Mouse (Mus musculus) stomach, embryonic 14.5 days (tissue): Measurements from ENCODE around the gene Slc4a10. TPM values are rescaled to one million over a fixed set of nuclear protein-coding genes. Genes with fewer than 3 reads are reported as not detected.

Source experiments
- ATAC-seq: fragments of 200-750 bp; cut with Nextera tagmentation; 2 replicates; pipeline ENCODE4 v1.8.0; 2017; ENCODE audit warnings: low read depth, moderate TSS enrichment; ENCODE audit not compliant: insufficient number of reproducible peaks, insufficient read depth, low FRiP score
- H3K27ac ChIP-seq: fragments of 300-500 bp; sonication (generic); 2 replicates; pipeline ENCODE4 v1.5.1; 2014; ENCODE audit warnings: mild to moderate bottlenecking, low read length, moderate library complexity, mixed read lengths
- H3K27me3 ChIP-seq: fragments of 300-500 bp; sonication (generic); 2 replicates; pipeline ENCODE4 v1.6.1; 2014; ENCODE audit warnings: low read length, control low read depth, mixed read lengths; ENCODE audit not compliant: control insufficient read depth, insufficient read depth
- H3K36me3 ChIP-seq: fragments of 300-500 bp; sonication (generic); 2 replicates; pipeline ENCODE4 v1.6.1; 2014; ENCODE audit warnings: mild to moderate bottlenecking, control low read depth, low read length, moderate library complexity, mixed read lengths; ENCODE audit not compliant: control insufficient read depth, insufficient read depth
- H3K4me1 ChIP-seq: fragments of 300-500 bp; sonication (generic); 2 replicates; pipeline ENCODE4 v1.6.1; 2014; ENCODE audit warnings: low read length, control low read depth, mixed read lengths; ENCODE audit not compliant: control insufficient read depth, insufficient read depth
- H3K4me2 ChIP-seq: fragments of 300-500 bp; sonication (generic); replicated peaks from 2 replicates; pipeline ENCODE4 v1.6.1; 2014; ENCODE audit warnings: low read depth, low read length, control low read depth
- H3K4me3 ChIP-seq: fragments of 300-500 bp; sonication (generic); 2 replicates; pipeline ENCODE4 v1.5.1; 2014; ENCODE audit warnings: low read depth, low read length, control low read depth
- H3K9ac ChIP-seq: fragments of 300-500 bp; sonication (generic); replicated peaks from 2 replicates; pipeline ENCODE4 v1.6.1; 2014; ENCODE audit warnings: low read depth, mild to moderate bottlenecking, control low read depth, low read length, moderate library complexity, mixed read lengths
- H3K9me3 ChIP-seq: fragments of 300-500 bp; sonication (generic); 2 replicates; pipeline ENCODE4 v1.6.1; 2016; ENCODE audit warnings: low read depth, low read length, control low read depth; ENCODE audit not compliant: control insufficient read depth
- WGBS: fragments of 180-500 bp; shearing (Covaris S2); extraction: QIAGEN DNeasy Blood & Tissue Kit; methylation state at CpG from one replicate; pipeline ENCODE4 v1.1.7; 2014; 5-methylcytosine and 5-hydroxymethylcytosine counted together
- polyA plus RNA-seq: library from polyadenylated mRNA; unstranded; fragments of >200 nt; fragmentation: Nextera tagmentation; extraction: Ambion mirVana; gene quantifications from 2 replicates; pipeline ENCODE4 v1.2.1, GENCODE M21; 2014

Slc4a10 gene
- polyA plus RNA-seq, 1 experiment from 2014 or later: 0.67 TPM

DNA sequence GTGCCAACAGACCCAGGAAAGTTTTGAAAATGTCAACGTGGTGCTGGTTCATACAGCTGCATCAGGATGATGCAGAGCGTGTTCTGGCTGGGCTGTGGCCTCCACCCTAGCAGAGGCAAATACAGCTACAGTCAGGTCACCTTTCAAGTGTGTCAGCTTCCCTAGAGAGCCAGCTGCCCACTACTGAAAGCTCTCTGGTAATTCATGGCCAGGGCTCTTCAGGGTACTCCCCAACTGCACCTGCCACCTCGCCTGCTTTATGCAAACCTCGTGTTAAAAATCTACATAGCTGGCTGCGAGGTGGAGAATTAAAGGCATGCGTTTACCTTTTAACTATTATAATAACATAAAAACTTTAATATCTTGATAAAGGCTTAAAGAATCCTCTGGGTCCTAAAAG, 298.1 kb downstream of the Slc4a10 start:
- H3K4me3 ChIP-seq: no peak overlapping the region
- no peak overlapping the region for H3K9ac ChIP-seq
- H3K36me3 ChIP-seq: no peaks in the 10 kb centered on the region
- H3K4me2 ChIP-seq: no peak overlapping the region
- 45% methylated on average over 6 of the region's 6 CpGs for WGBS
- H3K4me1 ChIP-seq: no peaks in the 10 kb centered on the region
- H3K27ac ChIP-seq: no peak overlapping the region
- no peaks in the 10 kb centered on the region for H3K27me3 ChIP-seq
- no peaks in the 10 kb centered on the region for H3K9me3 ChIP-seq
- no peak for ATAC-seq

DNA sequence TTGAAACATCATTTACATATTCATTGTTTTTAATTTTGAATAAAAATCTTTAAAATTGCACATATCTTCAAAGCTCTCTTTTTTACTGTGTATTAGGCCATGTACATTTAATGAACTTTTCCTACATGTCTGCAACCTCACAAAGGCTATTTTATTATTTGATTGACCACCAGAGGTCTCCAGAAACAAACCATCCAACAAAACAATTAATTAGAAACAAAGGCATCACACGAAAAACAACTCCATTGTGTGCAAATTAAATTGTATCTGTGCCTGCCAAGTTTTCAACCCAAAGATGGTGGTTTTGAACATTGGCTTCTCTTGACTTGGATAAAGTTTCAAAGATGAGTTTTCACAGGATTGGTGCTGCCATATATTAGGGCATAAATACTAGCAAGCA, 300.5 kb downstream of the Slc4a10 start:
- H3K27me3 ChIP-seq: no peaks in the 10 kb centered on the region
- no peak overlapping the region for H3K27ac ChIP-seq
- 40% methylated on average over 1 of the region's 1 CpGs for WGBS
- no peak overlapping the region for H3K9ac ChIP-seq
- no peaks in the 10 kb centered on the region for H3K4me1 ChIP-seq
- no peaks in the 10 kb centered on the region for H3K9me3 ChIP-seq
- H3K36me3 ChIP-seq: no peaks in the 10 kb centered on the region
- no peak for ATAC-seq
- H3K4me3 ChIP-seq: no peak overlapping the region
- no peak overlapping the region for H3K4me2 ChIP-seq

DNA sequence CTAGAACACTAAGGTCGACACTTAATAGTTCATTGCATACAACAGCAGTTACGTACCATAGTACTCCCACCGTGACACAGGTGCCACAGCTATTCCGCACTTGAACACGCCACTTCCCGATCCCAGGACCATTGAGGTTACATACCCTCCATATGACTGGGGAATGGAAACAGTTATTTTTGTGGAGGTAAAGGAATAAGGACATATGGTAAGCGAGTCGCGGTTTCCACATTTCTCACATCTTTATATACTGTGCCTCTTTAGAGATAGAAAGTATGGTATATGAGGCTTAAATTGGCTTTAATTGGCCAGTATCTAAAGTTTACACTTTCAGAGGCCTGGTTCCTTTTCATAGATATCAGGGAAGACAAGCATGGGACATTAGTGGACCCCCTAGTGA, 301.5 kb downstream of the Slc4a10 start:
- H3K36me3 ChIP-seq: no peaks in the 10 kb centered on the region
- no peaks in the 10 kb centered on the region for H3K27me3 ChIP-seq
- no peak overlapping the region for H3K4me3 ChIP-seq
- ATAC-seq: no peak
- no peaks in the 10 kb centered on the region for H3K9me3 ChIP-seq
- no peak overlapping the region for H3K4me2 ChIP-seq
- H3K27ac ChIP-seq: no peak overlapping the region
- WGBS: 95% methylated on average over 9 of the region's 9 CpGs
- no peaks in the 10 kb centered on the region for H3K4me1 ChIP-seq
- no peak overlapping the region for H3K9ac ChIP-seq

DNA sequence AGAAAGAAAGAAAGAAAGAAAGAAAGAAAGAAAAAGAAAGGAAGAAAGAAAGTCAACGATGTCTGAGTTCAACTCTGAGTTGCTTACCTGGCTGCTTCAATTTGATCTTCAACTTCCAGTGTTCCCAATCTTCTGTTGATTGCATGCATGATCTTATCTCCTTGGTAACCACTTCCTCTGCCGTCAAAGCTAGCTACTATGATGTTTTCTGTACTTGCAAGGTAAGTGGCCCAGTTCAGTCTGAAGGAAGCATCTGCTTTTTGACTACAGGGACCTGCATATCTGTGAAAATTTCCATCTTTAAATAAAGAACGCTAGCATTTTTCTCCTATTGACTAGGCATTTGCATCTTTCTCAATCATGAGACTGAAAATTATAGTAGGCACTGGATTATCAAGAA, 305.8 kb downstream of the Slc4a10 start:
- Histone ChIP-seq H3K27ac (no peak overlapping the region), H3K9me3 (no peaks in the 10 kb centered on the region)

DNA sequence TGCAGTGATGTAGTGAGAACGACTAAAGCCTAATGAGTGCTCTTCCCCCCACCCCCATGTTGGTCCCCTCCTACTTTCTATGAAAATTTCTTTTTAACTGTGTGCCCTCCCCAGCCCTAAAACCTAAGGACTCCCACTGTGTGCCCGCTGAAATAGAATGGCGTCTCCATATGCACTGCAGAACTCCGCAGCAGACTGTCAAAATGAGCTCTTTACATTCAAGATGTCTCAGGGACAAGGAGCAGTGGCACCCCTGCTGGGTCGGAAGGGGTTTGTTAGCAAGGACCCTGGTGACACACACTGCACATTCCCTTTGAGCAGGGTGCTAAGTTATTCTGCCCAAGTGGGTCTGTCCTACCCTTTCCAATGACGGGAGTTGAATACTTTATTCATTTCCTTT, 309.5 kb downstream of the Slc4a10 start:
- Histone ChIP-seq H3K4me2 (no peak overlapping the region), H3K9me3 (no peaks in the 10 kb centered on the region), H3K4me3 (no peak overlapping the region), H3K27ac (no peak overlapping the region), H3K4me1 (no peaks in the 10 kb centered on the region), H3K36me3 (no peaks in the 10 kb centered on the region), H3K27me3 (no peaks in the 10 kb centered on the region), H3K9ac (no peak overlapping the region)
- ATAC-seq: no peak
- WGBS: 72% methylated on average over 6 of the region's 6 CpGs

More for the DNA sequence above, 305.8 kb downstream of the Slc4a10 start:
- Histone ChIP-seq H3K4me3 (no peak overlapping the region), H3K9ac (no peak overlapping the region), H3K4me1 (no peaks in the 10 kb centered on the region), H3K4me2 (no peak overlapping the region), H3K27me3 (no peaks in the 10 kb centered on the region), H3K36me3 (no peaks in the 10 kb centered on the region)
- WGBS: 75% methylated on average over 3 of the region's 3 CpGs
- ATAC-seq: no peak

DNA sequence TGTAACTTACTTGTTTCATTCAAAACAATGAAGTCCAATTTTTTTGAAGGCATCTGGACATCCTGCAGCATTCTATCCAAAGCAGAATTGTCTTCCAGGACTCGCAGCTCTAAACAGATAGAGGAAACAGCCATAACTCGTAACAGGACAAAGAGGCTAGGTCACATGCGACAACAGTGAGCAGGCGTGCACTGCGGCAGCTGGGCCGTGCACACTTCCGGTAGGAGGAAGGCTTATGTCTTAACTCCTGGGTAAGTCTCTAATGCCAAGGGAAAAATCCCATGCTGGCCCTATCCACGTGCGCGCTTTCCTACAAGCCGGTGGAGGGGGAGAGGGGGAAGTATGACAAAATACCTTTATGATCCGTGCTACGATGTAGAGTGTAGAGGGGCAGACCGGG, 310.3 kb downstream of the Slc4a10 start:
- ATAC-seq: no peak
- H3K4me1 ChIP-seq: no peaks in the 10 kb centered on the region
- H3K4me3 ChIP-seq: no peak overlapping the region
- no peak overlapping the region for H3K4me2 ChIP-seq
- no peaks in the 10 kb centered on the region for H3K36me3 ChIP-seq
- WGBS: 80% methylated on average over 14 of the region's 14 CpGs
- no peaks in the 10 kb centered on the region for H3K27me3 ChIP-seq
- no peak overlapping the region for H3K27ac ChIP-seq
- H3K9me3 ChIP-seq: no peaks in the 10 kb centered on the region
- H3K9ac ChIP-seq: no peak overlapping the region

DNA sequence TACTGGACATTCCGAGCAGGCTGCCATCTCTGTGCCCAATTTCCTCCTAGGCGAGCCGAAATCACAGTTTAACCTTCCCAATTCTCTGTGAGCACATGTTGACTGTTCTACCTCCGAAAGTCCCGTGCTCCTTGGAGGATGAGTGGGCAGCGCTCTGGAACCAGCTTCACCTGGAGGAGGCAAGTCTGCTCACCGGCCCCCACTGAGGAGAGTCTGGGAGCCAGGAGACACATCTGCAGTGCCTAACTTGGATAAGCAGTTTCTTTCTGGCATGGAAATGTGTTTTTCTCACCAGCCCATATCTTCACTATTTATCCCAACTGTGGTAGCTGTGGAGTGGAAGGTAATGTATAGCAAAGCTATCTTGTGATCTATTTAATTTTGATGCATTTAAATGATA, 311.0 kb downstream of the Slc4a10 start:
- no peaks in the 10 kb centered on the region for H3K36me3 ChIP-seq
- 89% methylated on average over 7 of the region's 7 CpGs for WGBS
- H3K4me1 ChIP-seq: no peaks in the 10 kb centered on the region
- ATAC-seq: no peak
- no peak overlapping the region for H3K4me2 ChIP-seq
- H3K4me3 ChIP-seq: no peak overlapping the region
- H3K9me3 ChIP-seq: no peaks in the 10 kb centered on the region
- no peak overlapping the region for H3K27ac ChIP-seq
- H3K9ac ChIP-seq: no peak overlapping the region
- H3K27me3 ChIP-seq: no peaks in the 10 kb centered on the region

DNA sequence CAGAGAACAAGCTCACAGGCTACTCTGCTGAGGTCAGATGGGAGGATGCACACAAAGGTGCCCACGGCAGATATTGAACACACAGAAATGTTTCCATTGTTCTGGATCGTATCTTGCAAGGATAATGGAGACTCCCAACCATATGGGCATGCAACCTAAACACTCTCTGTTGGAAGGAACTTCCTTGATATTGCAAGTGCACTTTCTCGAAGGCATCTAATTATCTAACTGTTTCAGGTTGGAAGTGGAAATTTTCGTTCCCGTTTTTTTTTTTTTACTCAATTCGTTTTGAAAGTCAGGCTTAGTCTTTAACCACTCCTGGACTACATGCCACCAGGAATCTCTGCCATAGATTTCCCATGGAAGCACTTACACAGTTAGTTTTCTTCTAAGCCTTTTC, 314.6 kb downstream of the Slc4a10 start:
- Histone ChIP-seq H3K9ac (no peak overlapping the region), H3K27ac (no peak overlapping the region), H3K4me1 (no peaks in the 10 kb centered on the region), H3K9me3 (no peaks in the 10 kb centered on the region), H3K4me2 (no peak overlapping the region), H3K4me3 (no peak overlapping the region), H3K27me3 (no peaks in the 10 kb centered on the region), H3K36me3 (no peaks in the 10 kb centered on the region)
- WGBS: 83% methylated on average over 6 of the region's 6 CpGs
- no peak for ATAC-seq

DNA sequence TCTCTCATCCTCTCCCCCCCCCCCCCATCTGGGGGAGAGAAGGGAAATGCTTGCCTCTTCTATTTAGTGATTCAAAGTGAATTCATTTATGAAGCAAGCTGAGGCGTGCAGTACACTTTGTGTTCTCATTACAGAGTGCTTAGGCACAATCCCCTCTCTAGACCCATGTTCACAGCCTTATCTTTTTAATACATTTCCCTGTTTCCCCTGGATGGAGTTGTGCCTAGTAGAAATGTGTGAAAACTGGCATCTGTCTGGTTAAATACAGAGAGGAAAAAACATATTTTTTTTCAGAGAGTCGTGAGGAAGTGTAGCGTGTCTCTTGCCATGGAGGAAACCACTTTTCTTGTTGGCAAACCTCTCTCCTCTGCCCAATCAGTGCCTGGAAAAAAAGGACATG, 315.3 kb downstream of the Slc4a10 start:
- H3K4me1 ChIP-seq: no peaks in the 10 kb centered on the region
- H3K4me2 ChIP-seq: no peak overlapping the region
- no peak overlapping the region for H3K9ac ChIP-seq
- ATAC-seq: no peak
- H3K27ac ChIP-seq: no peak overlapping the region
- 83% methylated on average over 3 of the region's 3 CpGs for WGBS
- no peaks in the 10 kb centered on the region for H3K36me3 ChIP-seq
- no peaks in the 10 kb centered on the region for H3K9me3 ChIP-seq
- H3K27me3 ChIP-seq: no peaks in the 10 kb centered on the region
- H3K4me3 ChIP-seq: no peak overlapping the region
